Mouse (Mus musculus) midbrain, embryonic 10.5 days (tissue): Measurements from ENCODE around the gene Ubtf. TPM values are rescaled to one million over a fixed set of nuclear protein-coding genes. Genes with fewer than 3 reads are reported as not detected.
"Not testable (repeated sequence)": the region's sequence is repeated elsewhere in the genome, so short reads cannot be mapped to it uniquely, and the experiment has no call there.

Experiments
- DNase-seq: peaks from one replicate; pipeline ENCODE4 v3.0.0-alpha.2; 2017; ENCODE audit warnings: low spot score
- H3K27ac ChIP-seq: fragments of 300-500 bp; sonication (generic); replicated peaks from 2 replicates; pipeline ENCODE4 v1.5.1; 2016; ENCODE audit warnings: mild to moderate bottlenecking
- H3K27me3 ChIP-seq: fragments of 300-500 bp; sonication (generic); 2 replicates; pipeline ENCODE4 v1.6.1; 2016; ENCODE audit warnings: low read depth, mild to moderate bottlenecking; ENCODE audit not compliant: poor library complexity, severe bottlenecking
- H3K36me3 ChIP-seq: fragments of 300-500 bp; sonication (generic); 2 replicates; pipeline ENCODE4 v1.6.1; 2016; ENCODE audit warnings: mild to moderate bottlenecking, moderate library complexity
- H3K4me1 ChIP-seq: fragments of 300-500 bp; sonication (generic); 2 replicates; pipeline ENCODE4 v1.6.1; 2016
- H3K4me3 ChIP-seq: fragments of 300-500 bp; sonication (generic); 2 replicates; pipeline ENCODE4 v1.5.1; 2016; ENCODE audit warnings: mild to moderate bottlenecking, moderate library complexity
- H3K9me3 ChIP-seq: fragments of 300-500 bp; sonication (generic); replicated peaks from 2 replicates; pipeline ENCODE4 v1.6.1; 2016; ENCODE audit warnings: mild to moderate bottlenecking
- WGBS: fragments of 180-500 bp; shearing (Covaris S2); methylation state at CpG from one replicate; pipeline ENCODE4 v1.1.7; 2016; 5-methylcytosine and 5-hydroxymethylcytosine counted together
- polyA plus RNA-seq: library from polyadenylated mRNA; unstranded; fragments of >200 nt; fragmentation: Nextera tagmentation; extraction: Ambion mirVana; gene quantifications from 2 replicates; pipeline ENCODE4 v1.2.1, GENCODE M21; 2016

The Ubtf gene
- 89.6 and 90.3 TPM in 2 replicates for polyA plus RNA-seq

DNA sequence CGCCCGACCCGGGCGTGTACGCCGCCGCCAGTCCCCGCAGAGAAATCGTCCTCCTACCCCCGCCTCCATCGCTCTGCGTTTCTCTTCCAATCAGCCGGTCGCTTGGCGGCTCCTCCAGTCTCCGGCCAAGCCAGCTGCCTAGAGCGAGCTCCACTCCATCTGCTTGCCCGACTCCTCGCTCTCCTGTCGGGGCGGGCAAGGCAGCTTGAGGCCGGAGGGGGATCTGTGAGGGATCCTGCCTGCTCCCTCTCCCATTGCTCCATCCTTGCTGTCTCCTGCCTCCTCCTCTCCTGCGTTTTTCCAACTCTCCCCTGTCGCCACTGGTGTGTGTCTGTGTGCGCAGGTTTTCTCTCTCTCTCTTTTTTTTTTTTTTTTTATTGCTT, at the start of gene Ubtf:
Gene Ubtf (minus strand): TSS at position 333 of the 383 bp plus-strand sequence.
- Histone ChIP-seq H3K27ac (peak within 1 kb of the TSS; percentile 100), H3K27me3 (0 out of 2 replicates have a peak, but pooled peaks cover 5% of the 10 kb centered on the region), H3K36me3 (peaks cover 13% of the 10 kb centered on the region), H3K9me3 (no peaks in the 10 kb centered on the region), H3K4me3 (peak within 1 kb of the TSS; percentile 100), H3K4me1 (peaks cover 38% of the 10 kb centered on the region)
- 0% methylated on average over 25 of the region's 25 CpGs for WGBS
- DNase-seq = peak; percentile 84

- Histone ChIP-seq H3K27ac (no peak overlapping the region), H3K36me3 (no peaks in the 10 kb centered on the region), H3K27me3 (peaks cover 24% of the 10 kb centered on the region), H3K4me1 (peaks cover 22% of the 10 kb centered on the region; the same call in 1 of the 2 replicates), H3K4me3 (no peak overlapping the region), H3K9me3 (no peaks in the 10 kb centered on the region)
- WGBS = 70% methylated on average over 4 of the region's 4 CpGs
- DNase-seq = no peak
These were observed 49.7 kb upstream of the Ubtf start for GRCm38 (mm10) chr11:102369263-102369662.

GRCm38 (mm10) chr11:102368347-102368746, 48.8 kb upstream of the Ubtf start:
- no peak for DNase-seq
- 83% methylated on average over 5 of the region's 5 CpGs for WGBS
- Histone ChIP-seq H3K36me3 (no peaks in the 10 kb centered on the region), H3K27me3 (peaks cover 15% of the 10 kb centered on the region), H3K27ac (no peak overlapping the region), H3K9me3 (no peaks in the 10 kb centered on the region), H3K4me3 (no peak overlapping the region), H3K4me1 (peaks cover 24% of the 10 kb centered on the region; the same call in 1 of the 2 replicates)

- Histone ChIP-seq H3K4me1 (peaks cover 18% of the 10 kb centered on the region; the same call in 1 of the 2 replicates), H3K27ac (peak overlapping the region; percentile 42), H3K27me3 (peaks cover 8% of the 10 kb centered on the region), H3K36me3 (no peaks in the 10 kb centered on the region), H3K9me3 (no peaks in the 10 kb centered on the region), H3K4me3 (no peak overlapping the region)
- no peak for DNase-seq
- WGBS = 83% methylated on average over 9 of the region's 9 CpGs
These were observed 48.1 kb upstream of the Ubtf start for GRCm38 (mm10) chr11:102367504-102368280.

GRCm38 (mm10) chr11:102366103-102366502, 46.6 kb upstream of the Ubtf start, which contains the start of gene Slc4a1:
Gene Slc4a1, minus strand, starts transcription at chr11:102366203.
- 92% methylated on average over 8 of the region's 8 CpGs for WGBS
- not testable (repeated sequence) for H3K36me3 ChIP-seq, DNase-seq, H3K9me3 ChIP-seq, H3K4me3 ChIP-seq, H3K27me3 ChIP-seq
- peaks cover 16% of the 10 kb centered on the region; the same call in 1 of the 2 replicates for H3K4me1 ChIP-seq
- peak within 1 kb of the TSS; percentile 60 for H3K27ac ChIP-seq

- H3K9me3 ChIP-seq = no peaks in the 10 kb centered on the region
- peak overlapping the region; percentile 60 for H3K27ac ChIP-seq
- no peaks in the 10 kb centered on the region for H3K36me3 ChIP-seq
- H3K4me1 ChIP-seq = peaks cover 16% of the 10 kb centered on the region; the same call in 1 of the 2 replicates
- no peaks in the 10 kb centered on the region; the same call in 1 of the 2 replicates for H3K27me3 ChIP-seq
- WGBS = 53% methylated on average over 4 of the region's 4 CpGs
- no peak for DNase-seq
- H3K4me3 ChIP-seq = no peak overlapping the region
These were observed 46.2 kb upstream of the Ubtf start for GRCm38 (mm10) chr11:102365699-102366098.

GRCm38 (mm10) chr11:102364570-102365371, 45.2 kb upstream of the Ubtf start:
- DNase-seq = no peak

DNA sequence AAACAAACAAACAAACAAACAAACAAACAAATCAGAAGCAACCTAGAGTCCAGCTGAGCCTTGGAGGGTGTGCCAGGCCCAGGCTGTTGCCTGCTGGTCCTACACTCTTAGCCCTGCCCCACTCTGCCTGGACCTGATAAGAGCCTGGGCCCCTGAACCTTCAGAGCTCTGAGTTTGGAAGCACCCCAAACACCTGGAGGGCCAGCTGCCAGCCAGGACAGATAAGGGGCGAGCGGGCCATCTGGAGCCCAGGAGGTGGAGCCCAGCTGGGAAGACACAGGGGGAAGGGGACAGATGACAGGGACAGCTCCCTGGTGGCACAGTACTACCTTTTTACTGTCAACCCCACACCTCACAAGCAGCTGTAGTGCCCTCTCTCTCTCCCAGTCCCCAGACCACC, 44.1 kb upstream of the Ubtf start:
- WGBS = 50% methylated on average over 2 of the region's 2 CpGs
- no peak for DNase-seq
- Histone ChIP-seq H3K27ac (peak overlapping the region; percentile 25; the same call in 1 of the 2 replicates), H3K4me3 (peak overlapping the region; percentile 16; the same call in 1 of the 2 replicates), H3K36me3 (no peaks in the 10 kb centered on the region), H3K27me3 (no peaks in the 10 kb centered on the region; the same call in 1 of the 2 replicates), H3K4me1 (peaks cover 10% of the 10 kb centered on the region; the same call in 1 of the 2 replicates), H3K9me3 (no peaks in the 10 kb centered on the region)

More at GRCm38 (mm10) chr11:102364570-102365371, 45.2 kb upstream of the Ubtf start:
- WGBS = 74% methylated on average over 14 of the region's 14 CpGs
- Histone ChIP-seq H3K4me3 (peak overlapping the region; percentile 16), H3K36me3 (no peaks in the 10 kb centered on the region), H3K27me3 (no peaks in the 10 kb centered on the region; the same call in 1 of the 2 replicates), H3K4me1 (peaks cover 14% of the 10 kb centered on the region; the same call in 1 of the 2 replicates), H3K9me3 (no peaks in the 10 kb centered on the region), H3K27ac (peak overlapping the region; percentile 60)

GRCm38 (mm10) chr11:102361776-102362495, 42.4 kb upstream of the Ubtf start:
- Histone ChIP-seq H3K27me3 (no peaks in the 10 kb centered on the region; the same call in 1 of the 2 replicates), H3K4me1 (peaks cover 12% of the 10 kb centered on the region; the same call in 1 of the 2 replicates), H3K4me3 (0 out of 2 replicates have a peak overlapping the region, but pooled peaks have one; percentile 8), H3K36me3 (no peaks in the 10 kb centered on the region), H3K27ac (no peak overlapping the region), H3K9me3 (no peaks in the 10 kb centered on the region)
- no peak for DNase-seq
- WGBS = 86% methylated on average over 8 of the region's 8 CpGs

DNA sequence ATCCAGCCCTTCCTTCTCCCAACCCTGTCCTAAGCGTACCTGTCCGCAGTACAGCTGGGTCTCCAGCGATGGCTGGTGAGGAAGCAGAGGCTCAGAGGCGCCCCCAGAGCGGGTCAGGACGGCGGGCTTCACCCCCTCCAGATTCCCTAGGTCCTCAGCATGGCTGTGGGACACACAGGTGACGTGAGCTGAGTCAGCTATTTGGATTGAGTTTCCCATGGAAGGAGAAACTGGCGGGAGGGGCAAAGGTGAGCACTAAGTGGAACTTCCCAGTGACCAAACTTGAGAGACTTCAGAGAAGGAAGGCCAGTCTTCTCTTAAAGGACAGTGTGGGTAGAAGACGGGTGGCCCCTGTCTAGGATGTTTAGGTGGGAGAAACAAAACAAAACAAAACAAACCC, 38.8 kb upstream of the Ubtf start:
- Histone ChIP-seq H3K36me3 (no peaks in the 10 kb centered on the region), H3K27me3 (no peaks in the 10 kb centered on the region), H3K4me3 (no peak overlapping the region), H3K9me3 (no peaks in the 10 kb centered on the region), H3K4me1 (0 out of 2 replicates have a peak, but pooled peaks cover 5% of the 10 kb centered on the region), H3K27ac (no peak overlapping the region)
- 72% methylated on average over 10 of the region's 10 CpGs for WGBS
- DNase-seq = no peak

GRCm38 (mm10) chr11:102356636-102357350, 37.3 kb upstream of the Ubtf start:
- H3K9me3 ChIP-seq = no peaks in the 10 kb centered on the region
- DNase-seq = no peak
- no peaks in the 10 kb centered on the region; the same call in 1 of the 2 replicates for H3K27me3 ChIP-seq
- H3K27ac ChIP-seq = no peak overlapping the region; the same call in 1 of the 2 replicates
- 0 out of 2 replicates have a peak, but pooled peaks cover 5% of the 10 kb centered on the region for H3K4me1 ChIP-seq
- H3K4me3 ChIP-seq = no peak overlapping the region
- no peaks in the 10 kb centered on the region for H3K36me3 ChIP-seq
- 72% methylated on average over 31 of the region's 31 CpGs for WGBS
